In genomic region chr5:34269197-34269920, GRCm38 (mm10) we compare ENCODE assay signal across 20 mouse cellular contexts. TPM values are rescaled to one million over a fixed set of nuclear protein-coding genes. Genes with fewer than 3 reads are reported as not detected.
DNase-seq lines count a peak whose midpoint lies in the region; ATAC-seq lines count a peak whose summit lies in the region.
"Had no signal": no experiment of that assay in that cellular context is flagged by ENCODE, and none has a peak within 500 bp of the region (broad histone marks: within the 10 kb centered on the region; RNA-seq: fewer than 3 reads in every experiment).

No protein-coding gene starts in this region.

- H3K4me1 ChIP-seq in liver, embryonic 11.5 days (replicated peaks; ENCODE audit: control insufficient read depth, insufficient read depth, low read length), result peaks cover 3% of the 10 kb centered on the region; the same call in 1 of the 2 replicates

- H3K9ac ChIP-seq in liver, embryonic 11.5 days (ENCODE audit: low read depth, low read length), result peak overlapping the region; percentile 0; the same call in 1 of the 2 replicates
- H3K9ac ChIP-seq: embryonic facial prominence, embryonic 13.5 days; neural tube, embryonic 13.5 days had no signal

- peak overlapping the region; percentile 59 for H3K27ac ChIP-seq in liver, embryonic 11.5 days (ENCODE audit: low read depth, low read length)
- H3K27ac ChIP-seq: embryonic facial prominence, embryonic 13.5 days; neural tube, embryonic 13.5 days had no signal

- H3K36me3 ChIP-seq in liver, embryonic 11.5 days (ENCODE audit: control insufficient read depth, insufficient read depth, low read length), result no peaks in the 10 kb centered on the region
- H3K36me3 ChIP-seq: embryonic facial prominence, embryonic 13.5 days; G1E; neural tube, embryonic 13.5 days had no signal

- H3K27me3 ChIP-seq in liver, embryonic 11.5 days (replicated peaks; ENCODE audit: control insufficient read depth, insufficient read depth, low read length), result no peaks in the 10 kb centered on the region
- H3K27me3 ChIP-seq: embryonic facial prominence, embryonic 13.5 days; neural tube, embryonic 13.5 days had no signal

- ATAC-seq in liver, embryonic 11.5 days (replicated peaks; ENCODE audit: low FRiP score), result peak; percentile 71
- peak; percentile 31; the same call in 1 of the 2 replicates for ATAC-seq in megakaryocyte-erythroid progenitor cell, adult 5-6 weeks (replicated peaks; ENCODE audit: low FRiP score, low TSS enrichment, poor library complexity, severe bottlenecking)

- no peak overlapping the region for H3K4me3 ChIP-seq in liver, embryonic 11.5 days (ENCODE audit: low read depth, low read length)
- H3K4me3 ChIP-seq: embryonic facial prominence, embryonic 13.5 days; megakaryocyte, embryonic 14.5 days; neural tube, embryonic 13.5 days had no signal

- no peaks in the 10 kb centered on the region for H3K9me3 ChIP-seq in liver, embryonic 11.5 days (ENCODE audit: control insufficient read depth, low read length)
- H3K9me3 ChIP-seq: embryonic facial prominence, embryonic 13.5 days; G1E; megakaryocyte, embryonic 14.5 days; neural tube, embryonic 13.5 days had no signal

- DNase-seq in liver, embryonic 11.5 days (ENCODE audit: low spot score), result no peak
- DNase-seq in liver, result no peak
- DNase-seq in cerebellum, adult 18-20 months, result peak; percentile 90 to 96
- DNase-seq in cerebellum, postnatal 10 days, result peak; percentile 92 to 94
- DNase-seq in frontal cortex, postnatal 10 days (ENCODE audit: low spot score in 2 of 2), result no peak
- no peak for DNase-seq in spleen, adult 12 weeks (ENCODE audit: low spot score)
- DNase-seq: gastrocnemius, postnatal 10 days; heart, postnatal 36 days; kidney, adult 9 months; kidney, postnatal 4 days; lung, postnatal 10 days had no signal

- H3K4me2 ChIP-seq in liver, embryonic 11.5 days, result peak overlapping the region; percentile 51
- H3K4me2 ChIP-seq: embryonic facial prominence, embryonic 13.5 days; neural tube, embryonic 13.5 days had no signal

- WGBS in liver, embryonic 11.5 days, result 79% methylated on average over 16 of the region's 16 CpGs

RNA-seq across cellular contexts. Expression of gene Zfyve28, which starts 18.9 kb away (rescaled TPM):
- polyA plus RNA-seq in liver, embryonic 11.5 days (2014; fragmentation: Nextera tagmentation; extraction: Ambion mirVana), result 0.22 TPM in 1 of 2 replicates, not detected in the other
- not detected in 2 replicates for total RNA-seq in megakaryocyte-erythroid progenitor cell, adult 5-6 weeks (2014; fragmentation: Nextera tagmentation)
- total RNA-seq in megakaryocyte-erythroid progenitor cell, adult 5-6 weeks (2017), result not detected in 2 replicates
- total RNA-seq: liver, adult 2 months had no signal
- polyA plus RNA-seq: G1E had no signal

RNA-seq across cellular contexts. Expression of gene Cfap99, which starts 19.0 kb away (rescaled TPM):
- polyA plus RNA-seq in liver, embryonic 11.5 days (2014; fragmentation: Nextera tagmentation; extraction: Ambion mirVana), result not detected in 2 replicates
- total RNA-seq in megakaryocyte-erythroid progenitor cell, adult 5-6 weeks (2014; fragmentation: Nextera tagmentation), result not detected in 2 replicates
- total RNA-seq in megakaryocyte-erythroid progenitor cell, adult 5-6 weeks (2017), result not detected in 2 replicates
- total RNA-seq: G1E; heart, adult 8-10 months; heart, postnatal 36 days; liver, adult 2 months had no signal
- polyA plus RNA-seq: embryonic facial prominence, embryonic 13.5 days; G1E; liver, adult 2 months; neural tube, embryonic 13.5 days; stomach, embryonic 16.5 days; thymus, postnatal 0 days had no signal

Comparison
In these comparisons a context has a peak if more than half of its experiments do, and no peak if none do; other contexts are left out.
1. DNase-seq: peak in cerebellum, adult 18-20 months (2 of 2) and cerebellum, postnatal 10 days (2 of 2); none in liver, embryonic 11.5 days (single experiment), liver (single experiment), frontal cortex, postnatal 10 days (0 of 2) and spleen, adult 12 weeks (single experiment).